Mouse (Mus musculus): Measurements from ENCODE around the gene Bdkrb2.

Gene Bdkrb2

DNA sequence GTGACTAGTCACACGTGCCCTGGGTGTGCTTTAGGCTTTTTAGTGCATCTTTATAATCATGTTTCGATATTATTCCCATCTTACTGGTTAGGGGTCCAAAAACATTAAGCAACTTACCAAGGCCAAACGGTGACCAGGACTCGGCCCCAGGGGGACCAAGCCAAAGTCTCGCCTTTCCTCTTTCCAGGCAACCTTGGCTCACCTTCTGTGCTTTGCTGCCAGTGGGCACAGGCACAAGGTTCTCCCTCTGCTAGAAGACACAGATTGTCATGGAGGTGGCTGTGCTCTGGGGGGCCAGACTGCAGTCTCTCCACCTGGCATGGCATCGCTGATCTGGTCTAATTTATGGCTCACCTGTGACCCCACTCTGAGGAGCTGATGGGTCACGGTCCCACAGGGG, 27.8 kb downstream of the Bdkrb2 start:
- no peak for DNase-seq (ENCODE audit: low spot score)

DNA sequence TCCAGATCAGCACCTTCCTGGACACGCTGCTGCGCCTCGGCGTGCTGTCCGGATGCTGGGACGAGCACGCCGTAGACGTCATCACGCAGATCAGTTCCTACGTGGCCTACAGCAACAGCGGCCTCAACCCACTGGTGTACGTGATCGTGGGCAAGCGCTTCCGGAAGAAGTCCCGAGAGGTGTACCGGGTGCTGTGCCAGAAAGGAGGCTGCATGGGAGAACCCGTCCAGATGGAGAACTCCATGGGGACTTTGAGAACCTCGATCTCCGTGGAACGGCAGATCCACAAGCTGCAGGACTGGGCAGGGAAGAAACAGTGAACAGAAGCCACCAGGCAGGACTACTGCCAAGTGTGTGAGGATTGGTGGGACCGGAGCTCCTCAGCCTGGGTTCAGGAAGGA, 29.3 kb downstream of the Bdkrb2 start:
- no peak for DNase-seq (ENCODE audit: low spot score)

DNA sequence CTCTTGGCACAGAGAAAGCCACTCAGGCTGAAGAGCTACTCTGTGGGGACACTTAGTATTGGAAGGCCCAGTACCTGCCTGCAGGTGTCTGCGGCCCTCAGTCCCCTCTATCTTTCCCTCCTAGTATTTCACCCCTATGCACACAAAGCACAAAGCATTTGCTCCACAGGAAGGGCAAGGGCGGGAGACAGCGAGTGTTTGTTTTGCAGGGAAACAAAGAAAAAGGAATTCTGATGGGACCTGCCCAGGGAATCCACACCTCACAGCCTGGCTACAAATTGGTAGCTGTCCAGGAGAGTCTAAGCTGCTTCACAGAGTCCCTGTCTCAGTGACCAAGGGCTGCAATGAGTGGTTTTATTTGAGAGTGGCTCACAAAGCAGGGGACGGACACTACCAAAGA, 30.4 kb downstream of the Bdkrb2 start:
- no peak for DNase-seq (ENCODE audit: low spot score)

DNA sequence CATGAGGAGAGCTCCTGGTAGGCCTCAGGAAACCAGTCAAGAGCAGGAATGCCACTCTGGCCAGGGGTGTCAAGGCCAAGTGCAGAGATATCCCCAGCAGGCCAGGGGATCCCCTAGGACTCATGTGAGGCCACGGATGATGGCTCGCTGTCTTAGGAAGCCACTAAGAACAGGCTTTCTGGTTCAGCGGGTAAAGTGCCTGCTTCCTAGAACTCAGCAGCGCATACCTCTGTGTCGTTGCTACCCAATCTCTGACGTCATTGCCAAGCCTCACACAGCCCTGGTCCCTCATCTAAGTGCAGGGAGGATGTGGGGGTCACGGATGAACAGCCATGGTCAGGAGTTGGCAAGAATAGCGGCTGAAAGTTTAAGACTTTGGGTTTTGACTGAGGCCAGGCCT, 34.1 kb downstream of the Bdkrb2 start:
- DNase-seq (ENCODE audit: low spot score): no peak

DNA sequence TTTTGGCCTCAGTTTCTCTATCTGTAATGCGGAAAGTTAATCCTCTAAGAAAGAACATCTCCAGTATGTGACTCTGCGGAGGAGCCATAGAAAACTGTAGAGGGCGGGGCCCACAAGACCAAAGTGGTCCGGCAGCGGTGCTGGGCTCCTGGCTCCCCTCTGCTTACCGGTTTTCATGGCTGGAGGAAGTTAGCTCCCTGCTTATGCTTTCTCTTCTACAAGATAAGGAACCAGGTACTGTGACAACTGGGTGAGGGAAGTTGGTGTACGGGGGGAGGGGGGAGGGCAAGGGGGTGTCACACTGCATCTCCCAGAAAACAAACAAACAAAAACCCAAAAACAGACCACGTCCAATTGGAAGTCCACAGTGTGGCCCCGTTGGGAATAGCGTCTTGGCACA, 35.5 kb downstream of the Bdkrb2 start:
- DNase-seq (ENCODE audit: low spot score): no peak

DNA sequence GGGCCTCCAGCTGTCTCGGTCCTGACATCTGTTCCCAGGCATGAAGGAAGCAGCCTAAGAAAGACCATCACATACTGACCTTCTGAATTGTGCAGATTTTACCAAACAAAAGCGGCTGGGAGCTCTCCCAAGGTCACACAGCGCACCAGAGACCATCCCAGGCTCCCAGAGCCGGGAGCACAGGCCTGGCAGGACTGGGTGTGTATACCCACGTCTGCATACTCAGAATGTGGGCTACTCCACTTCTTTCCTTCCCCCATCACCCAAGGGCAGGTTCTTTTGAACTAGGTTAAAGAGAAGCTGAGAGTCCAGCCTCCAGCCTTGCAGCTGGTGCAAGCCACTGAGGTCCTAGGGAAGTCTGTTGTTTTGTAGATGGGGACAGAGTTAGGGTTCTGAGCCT, 36.1 kb downstream of the Bdkrb2 start:
- DNase-seq (ENCODE audit: low spot score): no peak

DNA sequence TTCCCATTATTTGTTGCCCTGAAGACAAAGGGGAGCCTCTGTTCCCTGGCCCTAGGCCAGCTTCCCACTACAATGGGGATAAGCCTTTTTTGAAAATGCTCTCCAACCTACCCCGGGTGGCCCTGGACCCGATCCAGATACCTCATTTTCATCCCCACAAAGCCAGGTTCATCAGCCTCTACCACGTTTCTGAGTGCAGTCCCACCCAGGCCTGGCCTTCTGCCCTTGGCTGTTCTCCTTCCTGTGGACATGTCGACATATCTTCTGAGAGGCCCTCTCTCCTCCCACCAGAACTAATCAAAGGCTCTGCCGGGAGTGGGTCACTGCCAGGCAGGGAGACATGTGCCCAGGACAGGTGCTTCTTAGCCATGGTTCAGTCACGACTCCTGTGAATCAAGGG, 38.6 kb downstream of the Bdkrb2 start:
- DNase-seq (ENCODE audit: low spot score): no peak

DNA sequence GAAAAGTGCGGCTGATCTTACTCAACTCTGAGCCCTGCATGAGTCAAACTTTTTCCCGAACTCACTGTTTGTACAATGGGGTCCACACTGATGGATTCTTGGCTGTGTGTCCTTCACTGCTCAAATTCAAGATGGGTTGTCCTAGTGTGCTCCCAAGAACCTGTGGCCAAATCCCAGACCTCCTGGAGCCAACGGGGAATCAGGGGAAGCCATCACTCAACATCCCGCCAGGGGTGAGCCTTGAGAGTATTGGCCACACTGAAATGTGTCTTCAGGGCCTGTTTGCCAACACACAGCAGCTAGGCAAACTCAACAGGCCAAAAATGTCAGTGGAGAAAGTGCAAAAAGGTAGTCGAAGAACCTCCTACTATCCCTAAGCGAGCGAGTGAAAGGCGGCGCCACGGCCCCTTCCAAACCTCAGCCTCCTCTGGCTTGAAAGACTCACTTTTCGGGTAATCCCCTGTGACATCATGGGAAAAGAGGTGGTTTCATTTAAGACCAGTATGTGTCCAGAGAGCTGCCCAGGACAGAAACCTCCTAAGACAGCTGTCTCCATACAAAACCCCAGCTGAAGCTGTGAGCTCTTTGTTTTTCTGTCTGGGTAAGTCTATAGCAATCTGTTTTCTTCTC, 39.7 kb downstream of the Bdkrb2 start, which contains the start of gene Bdkrb1:
Gene Bdkrb1 (plus strand): TSS at position 505 of the 630 bp plus-strand sequence.
- DNase-seq (ENCODE audit: low spot score): no peak

DNA sequence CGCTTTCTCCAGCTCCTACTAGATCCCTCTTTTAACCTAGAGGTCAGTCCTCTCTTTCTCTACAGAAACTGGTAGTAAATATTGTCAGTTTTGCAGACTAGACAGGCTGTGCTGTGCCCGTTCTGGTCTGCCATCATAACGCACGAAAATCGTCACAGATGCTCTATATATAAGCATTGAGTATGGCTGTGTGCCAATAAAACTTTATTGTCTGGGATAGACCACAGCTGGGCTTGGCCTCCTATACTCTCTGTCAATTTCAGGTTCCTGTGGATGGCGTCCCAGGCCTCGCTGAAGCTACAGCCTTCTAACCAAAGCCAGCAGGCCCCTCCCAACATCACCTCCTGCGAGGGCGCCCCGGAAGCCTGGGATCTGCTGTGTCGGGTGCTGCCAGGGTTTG, 40.9 kb downstream of the Bdkrb2 start:
- DNase-seq (ENCODE audit: low spot score): no peak

DNA sequence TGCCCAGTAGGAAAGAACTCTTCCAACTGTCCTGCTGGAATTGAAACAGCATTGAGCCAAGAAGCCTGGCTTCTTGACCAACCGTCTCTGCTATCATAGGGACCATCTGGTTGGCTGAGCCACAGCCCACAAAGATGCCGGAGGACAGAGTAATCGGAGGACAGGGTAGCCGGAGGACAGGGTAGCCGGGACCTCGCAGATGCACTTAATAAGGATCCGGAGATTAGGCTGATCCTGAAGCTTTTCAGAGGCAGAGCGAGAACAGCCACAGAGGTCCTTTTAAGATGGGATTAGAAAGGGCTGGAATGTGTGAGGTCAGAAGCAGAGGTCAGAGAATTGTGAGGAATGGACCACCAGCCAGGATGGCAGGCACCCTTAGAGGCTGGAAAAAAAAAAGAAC, 42.2 kb downstream of the Bdkrb2 start:
- no peak for DNase-seq (ENCODE audit: low spot score)

DNA sequence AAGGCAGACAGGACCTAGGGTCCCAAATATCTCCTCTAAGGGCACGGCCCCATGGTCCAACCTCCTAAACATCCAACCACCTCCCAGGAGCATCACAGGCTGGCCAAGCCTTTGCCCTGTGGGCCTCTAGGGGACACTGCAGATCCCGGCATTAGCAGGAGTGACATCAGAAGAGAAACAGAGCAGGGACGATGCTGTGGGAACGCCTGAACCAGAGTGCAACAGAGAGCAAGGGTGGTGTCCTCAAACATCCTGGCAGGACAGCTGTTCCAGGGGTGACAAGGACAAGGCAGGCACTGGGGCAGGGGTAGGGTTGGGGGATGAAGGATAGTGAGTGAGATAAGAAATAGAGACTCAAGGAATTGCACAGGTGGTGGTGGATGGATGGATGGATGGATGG, 43.9 kb downstream of the Bdkrb2 start:
- no peak for DNase-seq (ENCODE audit: low spot score)

DNA sequence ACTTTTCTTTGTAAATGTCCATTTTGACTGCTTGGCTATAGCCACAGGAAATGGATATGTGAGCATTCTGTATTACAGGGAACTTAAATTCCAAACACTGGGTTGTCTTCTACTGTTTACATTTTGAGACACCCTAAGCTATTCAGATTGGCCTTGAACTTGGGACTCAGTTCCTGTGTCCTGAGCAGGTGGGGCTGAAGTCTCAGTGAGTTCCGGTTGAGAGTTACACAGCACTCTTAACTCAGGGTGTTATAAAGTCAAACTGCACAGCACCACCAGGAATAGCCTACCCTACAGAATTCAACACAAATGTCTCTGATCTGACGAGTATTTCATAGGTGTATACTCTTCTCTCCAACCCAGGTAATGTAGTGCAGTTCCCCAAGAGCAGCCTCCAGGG, 48.0 kb downstream of the Bdkrb2 start:
- DNase-seq (ENCODE audit: low spot score): no peak

DNA sequence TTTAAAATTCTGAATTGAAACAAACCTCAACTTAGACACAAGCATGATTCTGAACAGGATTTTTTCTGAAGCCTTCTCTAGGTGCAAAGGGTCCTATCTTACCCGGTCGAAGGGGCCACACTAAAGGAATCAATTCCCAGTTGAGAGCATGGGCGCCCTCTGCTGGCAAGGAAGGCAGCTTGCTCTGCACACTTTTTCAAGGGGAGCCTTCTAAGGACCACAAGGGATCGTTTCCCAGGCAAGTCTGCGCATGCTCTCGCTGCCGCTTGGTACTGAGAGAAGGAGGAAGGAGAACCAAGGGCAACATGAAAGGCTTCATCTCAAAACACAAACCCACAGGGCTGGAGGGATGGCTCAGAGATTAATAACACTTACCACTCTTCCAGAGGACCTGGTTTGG, 48.7 kb downstream of the Bdkrb2 start:
- DNase-seq (ENCODE audit: low spot score): peak; percentile 45

DNA sequence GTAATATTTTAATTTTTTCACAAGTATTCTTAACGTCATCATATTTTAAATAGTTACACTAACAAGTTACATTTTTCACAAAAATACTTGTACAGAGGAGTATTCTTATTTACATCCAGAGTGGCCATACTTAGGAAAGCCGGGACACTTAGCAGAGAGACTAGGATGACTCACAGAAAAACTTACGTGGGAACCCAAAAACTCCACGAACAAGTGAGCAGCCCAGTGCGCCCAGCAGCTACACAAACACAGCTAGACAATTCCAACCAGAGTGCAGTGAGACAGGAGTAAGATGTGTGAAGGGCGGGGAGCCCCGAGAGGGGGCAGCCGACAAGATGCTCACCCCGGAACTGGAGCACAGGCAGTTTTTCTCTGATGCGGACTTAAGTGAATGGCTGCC, 50.5 kb downstream of the Bdkrb2 start:
- DNase-seq (ENCODE audit: low spot score): no peak

DNA sequence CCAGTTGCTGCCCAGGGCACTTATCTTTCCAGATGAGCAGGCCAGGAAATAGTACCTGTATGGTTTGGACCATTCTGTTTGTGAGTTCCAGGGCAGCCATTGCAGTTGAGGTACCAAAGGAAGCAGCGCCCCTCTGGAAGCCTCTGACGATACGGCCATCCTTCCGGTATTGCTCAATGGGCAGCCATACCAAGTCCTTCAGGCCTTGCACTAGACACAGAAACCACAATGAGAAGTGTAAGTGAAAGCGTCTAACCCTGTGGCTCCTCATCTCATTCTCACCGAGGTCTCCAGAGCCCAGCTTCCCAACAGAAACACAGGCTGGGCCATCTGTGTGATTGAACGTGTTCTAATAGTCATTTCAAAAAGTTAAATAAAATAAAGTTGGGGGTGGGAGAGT, 59.0 kb downstream of the Bdkrb2 start:
- no peak for DNase-seq (ENCODE audit: low spot score)

DNA sequence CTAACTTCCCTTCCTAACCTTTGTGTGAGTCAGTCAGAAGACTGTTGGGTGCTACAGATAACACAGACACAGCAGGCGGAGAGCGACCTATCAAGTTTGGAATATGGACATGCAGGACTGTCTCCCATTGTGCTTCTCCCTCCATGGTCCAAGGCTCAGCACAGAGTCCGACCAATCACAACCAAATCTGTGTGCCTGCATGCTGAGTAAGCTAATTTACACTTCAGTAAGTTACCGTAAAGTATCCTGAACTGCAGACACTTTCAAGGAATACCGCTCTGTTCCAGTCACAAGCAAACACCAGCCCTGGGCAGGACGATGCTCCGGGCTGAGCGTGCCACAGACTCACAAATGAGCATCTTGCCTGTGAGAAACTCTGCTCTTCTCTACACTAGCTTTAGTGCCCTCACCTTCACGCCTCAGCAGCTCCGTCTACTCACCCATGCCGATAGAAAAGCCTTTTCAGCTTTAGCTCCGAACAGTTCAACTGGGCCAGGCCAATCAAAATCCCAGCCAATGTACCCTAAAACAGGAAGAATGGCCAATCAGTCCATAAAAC, 60.0 kb downstream of the Bdkrb2 start:
- DNase-seq (ENCODE audit: low spot score): no peak

DNA sequence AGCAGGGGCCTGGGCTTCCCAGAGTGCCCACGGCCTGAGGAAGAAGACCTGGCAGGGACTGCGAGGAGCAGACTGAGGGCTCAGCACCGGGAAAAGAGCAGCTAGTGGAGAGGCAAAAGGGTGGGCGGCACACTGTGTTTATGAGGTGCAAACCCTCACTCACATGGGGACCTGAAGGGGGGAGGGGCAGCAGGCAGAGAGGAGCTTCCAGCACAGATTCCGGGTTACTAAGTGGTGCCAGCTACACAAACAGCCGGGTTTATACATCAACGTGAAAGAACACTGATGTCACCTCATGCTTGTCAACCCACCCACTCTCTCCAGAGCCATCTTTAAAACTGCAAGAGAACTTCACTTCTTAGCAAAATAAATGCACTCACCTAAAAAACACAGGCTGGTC, 62.8 kb downstream of the Bdkrb2 start:
- no peak for DNase-seq (ENCODE audit: low spot score)

DNA sequence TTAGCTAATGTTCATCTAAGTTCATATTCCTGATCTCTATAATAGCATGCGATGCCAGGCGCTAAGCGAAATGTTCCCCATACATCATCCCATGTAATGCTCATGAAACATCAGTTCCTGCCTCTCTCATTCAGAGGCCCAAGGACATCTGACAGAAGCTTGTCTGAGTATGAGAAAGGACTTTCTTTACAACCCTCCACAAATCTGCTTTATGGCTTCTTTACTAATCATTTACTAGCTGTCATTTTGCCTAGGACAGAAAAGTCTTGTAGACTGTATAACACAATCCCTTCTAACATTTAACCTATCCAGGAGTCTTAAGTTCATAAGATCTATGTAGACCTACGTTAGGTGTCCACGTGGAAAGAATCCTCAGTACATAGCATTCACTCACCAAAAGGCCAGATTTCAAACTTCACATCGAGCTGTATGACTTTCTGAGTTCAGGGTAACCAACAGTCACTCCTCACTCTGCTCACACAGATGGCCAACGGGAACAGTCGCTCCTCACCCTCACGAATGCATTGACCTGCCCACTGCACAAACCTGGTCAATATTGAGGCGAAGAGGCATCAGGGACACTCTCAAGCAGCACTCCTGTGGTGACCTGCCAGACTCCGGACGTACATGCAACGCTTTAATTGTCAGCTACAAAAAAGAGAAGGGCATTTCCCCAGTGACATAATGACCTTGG, 71.5 kb downstream of the Bdkrb2 start:
- DNase-seq (ENCODE audit: low spot score): no peak

DNA sequence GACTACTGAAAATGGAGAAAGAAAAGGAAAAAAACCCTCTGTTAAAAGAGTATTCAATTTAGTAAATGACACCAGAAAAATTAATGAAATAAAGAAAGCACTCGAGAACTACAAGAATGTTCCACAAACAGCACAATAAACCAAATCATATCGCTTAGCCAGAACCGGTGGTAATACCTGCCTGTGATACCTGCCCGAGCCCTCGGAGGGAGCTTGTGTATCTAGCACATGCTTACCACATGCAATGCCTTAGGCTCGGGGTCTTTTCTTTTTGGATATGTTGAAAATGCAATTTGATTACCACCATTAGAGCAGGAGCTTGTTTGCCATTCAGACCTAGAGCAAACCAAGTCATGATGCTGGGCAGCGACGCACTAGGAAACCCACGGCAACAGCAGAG, 73.5 kb downstream of the Bdkrb2 start:
- DNase-seq (ENCODE audit: low spot score): no peak

DNA sequence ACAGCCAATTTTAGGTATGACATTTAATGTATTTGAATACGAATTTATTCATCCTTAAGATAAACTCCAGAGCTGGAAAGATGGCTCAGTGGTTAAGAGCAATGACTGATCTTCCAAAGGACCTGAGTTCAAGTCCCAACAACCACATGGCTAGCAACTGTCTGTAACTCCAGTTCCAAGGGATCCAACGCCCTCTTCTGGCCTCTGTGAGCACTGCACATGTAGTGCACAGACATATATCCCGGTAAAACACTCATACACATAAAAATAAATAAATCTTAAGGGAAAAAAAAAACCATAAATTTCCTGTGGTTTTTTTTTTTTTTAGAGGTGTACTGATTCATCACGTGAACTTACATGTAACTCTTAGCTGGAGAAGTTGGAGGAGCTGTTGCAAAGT, 74.5 kb downstream of the Bdkrb2 start:
- DNase-seq (ENCODE audit: low spot score): no peak

DNA sequence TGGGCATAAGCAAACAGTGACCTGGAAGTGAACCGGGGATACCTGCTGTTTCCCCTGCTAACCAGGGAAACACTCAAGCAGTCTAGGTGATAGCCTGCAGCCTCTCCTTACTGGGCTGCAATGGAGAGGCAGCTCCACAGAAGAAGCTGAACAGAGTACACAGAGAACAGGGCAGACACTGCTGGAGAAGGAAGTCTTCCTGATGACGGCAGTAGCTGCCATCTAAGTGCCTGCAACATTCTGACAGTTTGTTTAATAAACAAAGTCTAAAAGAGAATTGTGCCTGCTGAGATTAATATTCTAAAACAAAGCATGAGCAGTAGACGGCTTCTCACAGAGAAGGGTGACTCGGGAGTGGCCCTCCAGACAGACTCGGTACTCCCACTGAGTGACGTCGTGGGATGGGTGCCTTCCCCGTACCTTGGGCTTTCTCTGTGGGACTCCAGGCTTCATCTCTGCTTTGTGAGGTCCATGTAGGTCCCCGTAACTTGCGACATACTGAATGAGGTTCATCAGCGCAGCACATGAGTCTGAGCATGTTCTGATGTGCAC, 79.8 kb downstream of the Bdkrb2 start:
- no peak for DNase-seq (ENCODE audit: low spot score)

Data from adipocyte (in vitro differentiated cells).